Mouse (Mus musculus) brain, embryonic 14.5 days (tissue): ENCODE results near the gene Smarcd3.

Source experiments
- CTCF ChIP-seq: fragments of 200-500 bp; IDR thresholded peaks from 2 replicates; pipeline ENCODE4 v1.5.1; 2012; ENCODE audit warnings: inconsistent platforms, mild to moderate bottlenecking, moderate library complexity, borderline replicate concordance; ENCODE audit not compliant: insufficient read depth, insufficient read length; ENCODE audit errors: extremely low read depth
- POLR2A ChIP-seq: fragments of 200-500 bp; IDR thresholded peaks from 2 replicates; pipeline ENCODE4 v1.6.1; 2012; ENCODE audit warnings: mild to moderate bottlenecking, inconsistent platforms, borderline replicate concordance; ENCODE audit not compliant: poor library complexity, insufficient read depth, insufficient read length, severe bottlenecking; ENCODE audit errors: extremely low read depth

GRCm38 (mm10) chr5:24623041-24623985, 898 bp downstream of the Smarcd3 start:
- no peak for TF ChIP-seq POLR2A
- no peak for TF ChIP-seq CTCF
